Mouse (Mus musculus) effector memory CD4-positive, alpha-beta T cell, adult 7 months (primary cell): ENCODE results near the gene Gsn. TPM values are rescaled to one million over a fixed set of nuclear protein-coding genes. Genes with fewer than 3 reads are reported as not detected.

Source experiments
- polyA plus RNA-seq: library from polyadenylated mRNA; unstranded; fragments of 100-300 nt; shearing (Covaris generic); gene quantifications from one replicate; pipeline ENCODE4 v1.2.1, GENCODE M21; 2017

Gene Gsn
- 4.0 TPM for polyA plus RNA-seq

GRCm38 (mm10) chr2:35255885-35256833 is at the start of gene Gsn:
Gsn (plus strand) TSS chr2:35256380.

DNA sequence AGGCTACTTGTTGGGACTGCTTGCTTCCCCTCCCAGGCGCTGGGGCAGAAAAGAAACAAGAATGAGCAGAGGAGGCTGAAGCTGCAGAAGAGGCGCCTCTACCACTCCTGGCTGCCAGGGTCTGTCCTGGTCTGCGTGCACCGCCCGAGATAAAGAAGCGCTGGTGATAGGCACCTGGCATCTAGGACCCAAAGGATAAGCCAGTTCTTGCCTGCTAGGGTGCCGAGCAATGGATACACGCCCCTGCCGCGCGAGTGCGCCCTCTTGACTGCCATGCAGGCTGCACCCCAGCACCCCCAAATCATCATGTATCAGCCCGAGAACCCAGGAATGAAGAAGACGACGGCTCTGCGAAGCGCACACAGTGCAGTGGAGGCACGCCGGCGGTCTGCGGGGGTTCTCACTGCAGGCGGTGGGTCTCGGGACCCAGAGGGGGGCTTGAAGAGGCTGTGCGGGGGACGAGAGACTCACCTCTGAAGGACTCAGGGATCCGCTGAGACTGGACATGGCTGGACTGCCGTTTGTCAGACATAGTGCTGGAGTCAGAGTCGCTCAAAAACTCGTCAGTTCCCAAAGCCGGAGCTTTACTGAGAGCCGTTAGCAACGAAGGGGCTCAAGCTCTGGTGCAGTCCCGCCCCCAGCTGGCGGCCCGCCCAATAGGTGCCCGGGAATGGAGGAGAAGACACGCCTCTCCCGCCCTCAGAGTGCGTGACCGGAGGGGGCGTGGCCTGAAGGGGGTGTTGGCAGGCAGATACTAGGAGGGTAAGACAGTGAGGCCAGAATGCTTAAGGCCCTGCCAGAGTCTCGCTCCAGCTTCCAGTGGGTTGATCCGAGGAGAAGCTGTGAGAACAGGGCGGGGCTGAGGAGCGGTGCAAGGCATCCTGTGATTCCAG is 80.5 kb downstream of the Gsn start, which contains the start of gene Stom:
Stom (minus strand) TSS at position 589 of the 893 bp plus-strand sequence.

Other genes with a start within 250 kb of the Gsn start
- not detected for gene Hc, start 194.9 kb upstream of the Gsn start, polyA plus RNA-seq
- 4.2 TPM for gene AI182371, start 154.8 kb upstream of the Gsn start, polyA plus RNA-seq
- gene Cntrl, start 146.9 kb upstream of the Gsn start, polyA plus RNA-seq = 100 TPM
- gene Rab14, start 55.3 kb upstream of the Gsn start, polyA plus RNA-seq = 221 TPM
- 0.26 TPM for gene Stom, start 80.6 kb downstream of the Gsn start, polyA plus RNA-seq
- not detected for gene 4930568D16Rik, start 111.3 kb downstream of the Gsn start, polyA plus RNA-seq
- gene 4930402F06Rik, start 140.8 kb downstream of the Gsn start, polyA plus RNA-seq = not detected
- gene Ggta1, start 206.9 kb downstream of the Gsn start, polyA plus RNA-seq = 8.4 TPM